Mouse (Mus musculus) erythroblast, adult 5-6 weeks (primary cell): ENCODE data around the gene Cd200. TPM values are rescaled to one million over a fixed set of nuclear protein-coding genes. Genes with fewer than 3 reads are reported as not detected.
"Not testable (repeated sequence)": the region's sequence is repeated elsewhere in the genome, so short reads cannot be mapped to it uniquely, and the experiment has no call there.

Source experiments
- ATAC-seq: replicated peaks from 2 replicates; pipeline ENCODE4 v1.8.0; 2016; ENCODE audit warnings: moderate number of reproducible peaks, mild to moderate bottlenecking, moderate TSS enrichment, inconsistent platforms; ENCODE audit not compliant: poor library complexity, low FRiP score, severe bottlenecking
- total RNA-seq, 2 experiments: library from RNA; stranded (forward) in 1 of 2; stranded (reverse) in 1 of 2; fragments of 150-400 nt in 1 of 2; fragments of 200-764, 138-1000 nt in 1 of 2; gene quantifications; 2 replicates each; pipeline versions ENCODE4 v1.2.3 to v1.2.4; 2015 to 2017; ENCODE audit warnings: low replicate concordance in 2 of 2

The Cd200 gene
- total RNA-seq, 2 experiments from 2014 or later: not detected

DNA sequence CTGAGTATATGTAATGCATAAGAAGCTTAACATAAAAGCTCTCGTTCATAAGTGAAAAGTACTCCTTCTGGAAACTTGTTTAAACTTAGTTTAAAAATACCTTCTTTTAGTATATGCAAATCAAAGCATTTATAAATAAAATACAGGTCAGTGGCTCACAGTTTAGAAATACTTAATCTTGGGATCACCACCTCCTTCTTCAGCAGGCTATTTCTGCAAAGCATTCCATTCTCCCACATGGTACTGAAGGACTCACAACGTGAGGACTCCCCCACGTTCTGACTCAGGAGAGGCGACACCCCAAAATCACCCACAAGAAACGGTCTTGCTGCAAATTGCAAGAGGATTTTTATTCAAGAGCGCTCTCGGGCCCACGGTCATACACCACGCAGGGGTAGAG is 60.6 kb downstream of the Cd200 start:
- ATAC-seq: not testable (repeated sequence)

DNA sequence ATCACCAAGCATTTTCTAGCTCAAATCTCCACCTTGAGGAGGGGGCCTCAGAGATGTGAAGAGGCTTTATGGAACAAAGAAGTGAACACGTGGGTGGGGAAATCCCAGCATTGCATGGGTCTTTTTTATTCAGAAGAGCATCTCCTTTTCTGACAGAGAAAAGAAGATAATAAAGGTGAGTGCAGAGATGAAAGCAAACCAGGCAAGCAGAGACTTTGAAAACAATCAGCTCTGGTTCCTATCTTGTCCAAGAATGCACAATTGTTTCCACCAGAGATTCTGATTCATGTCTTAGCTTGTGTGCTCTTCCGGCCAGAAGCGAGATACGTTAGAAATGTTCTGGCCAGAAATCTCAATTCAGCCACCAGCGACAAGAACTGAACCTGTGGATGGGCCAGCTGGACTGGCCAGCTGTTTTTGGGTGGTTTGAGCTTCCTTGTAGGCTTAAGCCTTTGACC is 61.9 kb downstream of the Cd200 start:
- no peak for ATAC-seq

GRCm38 (mm10) chr16:45346367-45346766 is 62.5 kb downstream of the Cd200 start:
- no peak for ATAC-seq

DNA sequence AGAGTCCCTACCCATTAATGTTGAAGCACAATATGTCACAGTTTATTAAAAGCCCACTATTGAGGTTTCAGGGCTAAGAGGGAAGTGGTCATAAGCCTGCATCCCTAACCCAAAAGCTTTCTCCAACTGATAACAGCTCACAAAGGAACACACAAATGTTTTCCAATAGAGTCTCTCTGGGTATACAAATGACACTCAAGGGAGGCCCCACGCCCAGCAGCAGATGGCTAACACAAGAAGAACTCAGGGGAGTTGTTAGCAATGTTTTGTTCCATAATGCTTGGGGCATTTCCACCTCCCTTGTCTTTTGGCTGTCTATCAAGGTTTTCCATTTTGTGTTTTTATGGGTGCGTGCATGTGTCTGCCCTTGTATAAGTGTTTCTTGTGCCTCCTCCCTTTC is 64.0 kb downstream of the Cd200 start:
- no peak for ATAC-seq

DNA sequence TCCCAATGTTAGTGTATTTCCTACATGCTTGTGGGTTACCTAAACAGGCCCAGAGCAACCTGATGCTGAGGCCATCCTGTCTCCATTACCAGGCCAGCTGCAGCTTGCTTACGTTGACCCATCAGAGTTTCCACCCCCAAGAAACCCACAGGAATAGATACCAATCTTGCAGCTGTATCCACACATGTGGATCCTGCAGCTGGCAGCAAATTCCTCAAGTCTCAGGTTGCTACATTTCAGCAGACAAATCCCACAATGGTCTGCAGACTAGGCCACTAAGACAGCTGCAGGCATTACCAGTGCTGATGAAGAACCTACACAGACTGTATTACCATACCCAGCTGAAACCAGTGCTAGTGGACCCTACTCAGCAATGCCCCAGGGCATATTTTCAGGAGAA is 72.4 kb downstream of the Cd200 start:
- ATAC-seq: no peak

DNA sequence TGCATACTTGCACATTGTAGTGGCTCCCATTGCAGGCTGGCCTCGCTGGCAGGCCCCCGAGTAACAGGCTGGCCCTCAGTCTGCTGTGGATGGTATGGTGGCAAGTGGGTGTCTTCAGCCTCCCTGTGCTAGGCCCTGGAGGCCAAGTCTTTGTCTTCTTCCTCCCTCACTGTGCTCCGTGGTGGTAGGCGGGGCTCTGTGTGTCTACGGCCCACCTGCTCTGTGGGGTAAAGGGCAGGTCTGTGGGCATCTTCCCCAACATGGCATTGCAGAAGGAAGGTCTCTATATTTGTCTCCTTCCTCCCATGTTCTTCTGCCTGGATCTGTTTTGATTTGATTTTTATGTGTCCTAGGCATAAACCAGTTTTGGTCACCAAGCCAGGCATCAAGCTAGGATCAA is 74.0 kb downstream of the Cd200 start:
- no peak for ATAC-seq

GRCm38 (mm10) chr16:45334376-45334765 is 74.5 kb downstream of the Cd200 start:
- ATAC-seq: no peak

DNA sequence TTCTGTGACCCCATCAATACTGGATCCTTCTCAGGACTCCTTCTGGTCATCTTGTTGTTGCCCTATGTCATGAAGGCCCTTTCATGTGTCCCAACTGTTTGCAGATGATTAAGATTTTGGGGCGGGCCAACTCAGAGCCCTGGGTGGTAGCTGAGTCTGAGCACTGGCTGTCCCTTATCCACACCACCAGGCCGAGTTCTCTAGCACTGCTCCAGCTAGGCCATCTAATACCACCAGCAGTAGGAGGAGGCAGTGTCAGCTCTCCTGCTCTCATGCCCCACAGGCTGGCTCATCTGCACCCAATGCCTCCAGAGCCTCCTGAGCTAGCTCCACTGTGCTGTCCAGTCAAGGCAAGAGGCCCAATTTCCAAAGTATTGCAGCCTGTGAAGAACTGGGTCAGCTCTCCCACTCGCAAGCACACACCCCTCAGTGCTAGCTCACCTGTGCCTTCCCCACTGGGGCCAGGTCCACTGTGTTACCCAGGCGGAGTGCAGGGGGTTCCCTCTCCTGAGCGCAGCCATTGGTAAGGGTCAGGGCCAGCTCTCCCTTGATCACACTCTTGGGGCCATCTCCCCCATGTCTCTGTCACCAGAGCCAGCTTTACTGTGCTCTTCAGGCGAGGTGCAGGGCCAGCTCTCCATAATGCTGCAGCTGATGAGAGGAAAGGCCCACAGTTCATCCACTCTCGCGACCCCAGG is 75.0 kb downstream of the Cd200 start:
- ATAC-seq: no peak

- ATAC-seq: no peak
These were observed 76.3 kb downstream of the Cd200 start for GRCm38 (mm10) chr16:45332591-45332990.

Other genes starting within 250 kb of the Cd200 start
- gene Btla, start 184.7 kb downstream of the Cd200 start, total RNA-seq (2015; ENCODE audit: low replicate concordance): 3.8 and 9.4 TPM in 2 replicates
- gene Btla, start 184.7 kb downstream of the Cd200 start, total RNA-seq (2017; ENCODE audit: low replicate concordance): 2.0 and 3.2 TPM in 2 replicates
- gene Gm609, start 83.9 kb upstream of the Cd200 start, total RNA-seq (2015; ENCODE audit: low replicate concordance): not detected in 2 replicates
- gene Gm609, start 83.9 kb upstream of the Cd200 start, total RNA-seq (2017; ENCODE audit: low replicate concordance): not detected in 2 replicates
- not detected in 2 replicates for gene Gm17783, start 123.0 kb upstream of the Cd200 start, total RNA-seq (2015; ENCODE audit: low replicate concordance)
- not detected in 2 replicates for gene Gm17783, start 123.0 kb upstream of the Cd200 start, total RNA-seq (2017; ENCODE audit: low replicate concordance)
- gene Slc9c1, start 126.3 kb upstream of the Cd200 start, total RNA-seq (2015; ENCODE audit: low replicate concordance): not detected in 2 replicates
- not detected in 2 replicates for gene Slc9c1, start 126.3 kb upstream of the Cd200 start, total RNA-seq (2017; ENCODE audit: low replicate concordance)
- not detected in 2 replicates for gene Gcsam, start 201.3 kb upstream of the Cd200 start, total RNA-seq (2015; ENCODE audit: low replicate concordance)
- not detected in 2 replicates for gene Gcsam, start 201.3 kb upstream of the Cd200 start, total RNA-seq (2017; ENCODE audit: low replicate concordance)
- gene BC016579, start 245.0 kb upstream of the Cd200 start, total RNA-seq (2015; ENCODE audit: low replicate concordance): 2.7 TPM in 1 of 2 replicates, not detected in the other
- gene BC016579, start 245.0 kb upstream of the Cd200 start, total RNA-seq (2017; ENCODE audit: low replicate concordance): 0.51 TPM in 1 of 2 replicates, not detected in the other